Mouse (Mus musculus) brown adipose tissue, adult 24 weeks (tissue): ENCODE measurements around the gene Ncf4. TPM values are rescaled to one million over a fixed set of nuclear protein-coding genes. Genes with fewer than 3 reads are reported as not detected.

Experiments
- polyA plus RNA-seq: library from polyadenylated mRNA; stranded (reverse); fragments of >200 nt; gene quantifications from 2 replicates; pipeline ENCODE4 v1.2.4, GENCODE M21; 2012; ENCODE audit not compliant: missing spikeins, insufficient read depth, insufficient read length

The Ncf4 gene
- polyA plus RNA-seq, 1 experiment: 3.5 TPM

Other genes starting within 250 kb of the Ncf4 start
- not detected in 2 replicates for gene Cacng2, start 124.8 kb upstream of the Ncf4 start, polyA plus RNA-seq
- 13.4 and 16.5 TPM in 2 replicates for gene Ift27, start 70.7 kb upstream of the Ncf4 start, polyA plus RNA-seq
- 171 and 312 TPM in 2 replicates for gene Pvalb, start 38.4 kb upstream of the Ncf4 start, polyA plus RNA-seq
- 0.67 and 2.0 TPM in 2 replicates for gene Csf2rb2, start 60.9 kb downstream of the Ncf4 start, polyA plus RNA-seq
- gene Csf2rb, start 81.0 kb downstream of the Ncf4 start, polyA plus RNA-seq: 3.1 and 4.1 TPM in 2 replicates
- not detected in 2 replicates for gene Tex33, start 151.1 kb downstream of the Ncf4 start, polyA plus RNA-seq
- gene Tst, start 161.1 kb downstream of the Ncf4 start, polyA plus RNA-seq: 37.0 and 39.4 TPM in 2 replicates
- 22.1 and 26.4 TPM in 2 replicates for gene Mpst, start 161.6 kb downstream of the Ncf4 start, polyA plus RNA-seq
- 37.9 and 42.7 TPM in 2 replicates for gene Kctd17, start 183.8 kb downstream of the Ncf4 start, polyA plus RNA-seq
- gene Tmprss6, start 223.8 kb downstream of the Ncf4 start, polyA plus RNA-seq: 0.71 and 2.0 TPM in 2 replicates